Mouse (Mus musculus) megakaryocyte progenitor cell, adult 5-6 weeks (primary cell): Measurements from ENCODE around the gene Map3k11. TPM values are rescaled to one million over a fixed set of nuclear protein-coding genes. Genes with fewer than 3 reads are reported as not detected.

Source experiments
- ATAC-seq: replicated peaks from 2 replicates; pipeline ENCODE4 v1.8.0; 2016; ENCODE audit warnings: mild to moderate bottlenecking, moderate TSS enrichment, inconsistent platforms; ENCODE audit not compliant: poor library complexity
- total RNA-seq, 2 experiments: library from RNA; stranded (forward) in 1 of 2; stranded (reverse) in 1 of 2; fragments of 157-497, 149-512 nt in 1 of 2; fragments of 200-1000 nt in 1 of 2; gene quantifications; 2 replicates each; pipeline versions ENCODE4 v1.2.3 to v1.2.4; 2015 to 2017

Gene Map3k11
- total RNA-seq, 2 experiments from 2014 or later = 13.0 to 19.2 TPM

DNA sequence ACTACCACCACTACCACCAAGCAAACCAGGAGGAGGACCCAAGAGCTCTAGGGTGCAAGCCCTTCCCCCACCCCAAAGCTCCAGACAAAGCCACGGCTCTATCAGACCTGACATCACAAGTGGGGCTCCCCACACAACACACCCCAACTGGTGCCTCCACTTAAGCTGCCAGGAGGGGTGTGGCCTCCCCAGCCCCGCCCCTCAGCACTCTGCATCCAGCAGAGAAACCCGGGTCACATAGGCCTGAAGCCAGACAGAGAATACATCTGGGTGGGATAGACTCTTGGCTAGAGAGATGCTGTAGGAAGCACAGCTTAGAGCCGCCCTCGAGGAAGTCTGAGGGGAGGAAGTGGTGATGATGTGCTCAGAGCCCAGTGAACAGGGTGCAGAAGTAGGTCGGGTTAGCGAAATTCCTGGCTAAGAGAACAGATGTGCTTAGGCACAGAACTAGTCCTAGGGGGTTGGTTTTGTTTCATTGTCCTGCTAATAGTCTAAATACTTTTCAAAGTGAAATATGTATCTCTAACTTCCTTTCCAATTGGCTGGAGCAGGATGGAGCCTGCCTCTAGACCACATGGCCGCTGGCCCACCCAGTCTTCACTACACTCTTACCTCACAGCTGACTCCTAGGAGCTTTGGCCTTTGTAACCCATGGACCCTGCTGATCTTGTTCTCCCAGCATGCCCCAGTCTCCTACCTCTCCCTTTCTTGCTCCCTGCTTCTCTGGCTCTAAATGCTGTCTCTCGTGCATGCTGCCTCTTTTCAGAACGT lies 16.4 kb downstream of the Map3k11 start:
- peak; percentile 83 for ATAC-seq

DNA sequence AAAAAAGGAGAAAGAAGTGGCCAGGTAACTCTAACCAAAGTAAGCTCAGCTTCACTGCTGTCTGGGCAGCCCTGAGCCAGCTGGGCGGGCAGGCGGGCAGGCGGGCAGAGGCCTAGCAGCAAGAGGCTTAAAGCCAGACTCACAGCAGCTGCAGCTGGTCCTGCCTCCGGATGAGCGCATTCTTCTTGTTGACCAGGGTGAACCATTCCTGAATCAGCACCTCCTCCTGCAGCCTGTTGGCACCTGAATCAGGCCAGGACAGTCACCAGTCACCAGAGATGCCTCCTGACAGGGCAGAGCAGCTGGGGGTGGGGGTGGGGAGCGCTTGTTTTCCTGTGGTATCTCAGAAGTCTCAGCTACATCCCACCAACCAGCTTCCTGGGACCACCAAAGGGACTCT lies 21.5 kb downstream of the Map3k11 start:
- ATAC-seq = no peak

DNA sequence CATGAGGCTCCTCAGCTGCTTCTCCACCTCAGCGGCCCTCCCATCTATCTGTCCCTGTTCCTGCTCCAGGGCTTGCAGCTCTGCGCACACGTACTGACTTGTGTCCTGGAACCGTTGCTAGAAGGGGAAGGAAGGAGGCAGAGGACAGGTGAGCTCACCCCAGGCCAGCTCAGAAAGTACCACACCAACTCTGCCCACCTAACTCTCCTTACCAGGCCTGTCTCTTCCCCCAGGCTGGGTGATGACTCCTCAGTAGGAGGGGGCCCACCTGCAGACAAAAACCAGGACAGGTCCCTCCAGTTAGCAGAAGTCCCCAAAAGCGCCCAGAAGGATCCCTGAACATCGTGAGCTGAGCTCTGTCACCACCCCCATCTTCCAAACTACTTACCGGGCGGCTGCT lies 22.0 kb downstream of the Map3k11 start:
- no peak for ATAC-seq

DNA sequence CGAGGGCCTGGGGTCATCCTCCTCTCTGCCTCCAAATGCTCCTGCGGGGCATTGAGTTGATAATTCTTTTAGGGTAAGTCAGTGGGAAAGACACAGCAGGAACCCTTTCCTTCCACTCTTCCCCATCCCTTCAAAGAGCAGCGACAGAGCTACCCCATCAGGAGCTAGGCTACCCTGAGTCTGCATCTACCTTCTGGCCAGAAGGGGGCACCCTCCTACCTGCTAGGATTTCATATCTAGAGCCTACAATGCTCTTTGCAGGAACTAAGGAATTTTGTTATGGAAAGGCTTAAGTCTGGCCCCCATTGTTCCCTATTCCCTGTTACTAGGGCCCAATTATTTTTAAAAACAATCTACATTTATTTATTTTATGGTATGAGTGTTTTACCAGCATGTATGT lies 22.7 kb downstream of the Map3k11 start:
- ATAC-seq = no peak

DNA sequence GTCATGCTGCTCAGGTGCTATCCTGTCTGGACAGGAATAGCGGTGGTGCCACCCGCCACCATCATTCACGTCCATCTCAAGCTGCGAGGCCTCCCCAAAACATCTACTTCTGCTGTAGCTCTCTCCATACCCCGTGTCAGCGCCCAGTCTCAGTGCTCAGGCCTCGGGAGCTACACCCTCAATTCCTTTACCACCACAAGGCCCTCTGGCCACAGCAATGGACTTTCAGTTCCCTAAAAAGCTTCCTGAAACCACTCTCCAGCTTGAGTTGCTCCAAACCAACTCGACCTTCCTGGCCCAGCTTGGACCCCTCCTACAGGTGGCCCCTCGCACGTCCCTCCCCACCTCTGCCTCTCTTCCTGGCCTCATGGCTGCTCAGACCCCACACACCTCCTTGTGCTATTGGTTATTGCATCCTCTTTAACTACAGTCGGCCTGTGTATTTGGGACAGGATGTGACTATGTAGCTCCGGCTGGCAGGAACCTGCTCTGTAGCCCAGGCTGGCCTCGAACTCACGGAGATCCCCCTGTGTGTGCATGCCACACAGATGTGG lies 23.4 kb downstream of the Map3k11 start:
- peak; percentile 60 for ATAC-seq

DNA sequence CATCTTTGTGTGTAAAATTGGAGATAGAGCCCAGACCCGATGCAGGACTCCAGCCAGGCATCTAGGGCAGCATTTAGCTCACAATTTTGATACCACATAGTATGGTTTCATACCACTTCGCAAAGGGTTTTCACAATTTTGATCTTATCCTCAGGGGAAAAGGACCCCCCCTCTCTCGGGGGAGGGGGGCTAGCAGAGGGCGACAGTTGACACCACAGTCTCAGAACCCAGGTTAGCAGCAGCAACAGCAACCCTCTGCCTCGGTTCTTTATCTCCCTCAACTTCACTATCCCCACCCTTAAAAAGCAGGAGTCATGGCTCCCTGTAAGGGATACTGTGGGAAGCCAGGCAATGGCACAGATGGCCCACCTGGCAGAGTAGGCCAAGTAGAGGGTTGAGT lies 24.7 kb downstream of the Map3k11 start:
- no peak for ATAC-seq

DNA sequence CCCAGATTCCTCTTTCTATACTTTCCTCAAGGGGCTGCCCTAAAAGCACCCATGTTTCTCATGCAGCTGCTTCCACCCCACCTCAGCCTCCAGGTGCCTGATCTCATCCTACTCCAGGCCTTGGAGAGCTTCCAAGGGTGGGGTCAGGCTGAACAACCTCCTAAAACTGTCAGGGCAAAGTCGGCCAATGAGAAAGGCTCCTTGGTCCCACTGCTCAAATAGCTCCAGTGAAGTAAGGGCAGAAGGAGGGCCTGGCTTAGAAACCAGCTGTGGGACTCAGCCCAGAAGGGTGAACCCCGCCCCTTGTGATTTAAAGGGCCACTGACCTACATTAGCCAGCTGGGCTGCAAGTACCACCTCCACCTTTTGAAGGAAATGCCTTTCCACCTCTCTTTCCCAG lies 25.2 kb downstream of the Map3k11 start:
- peak; percentile 70 for ATAC-seq

DNA sequence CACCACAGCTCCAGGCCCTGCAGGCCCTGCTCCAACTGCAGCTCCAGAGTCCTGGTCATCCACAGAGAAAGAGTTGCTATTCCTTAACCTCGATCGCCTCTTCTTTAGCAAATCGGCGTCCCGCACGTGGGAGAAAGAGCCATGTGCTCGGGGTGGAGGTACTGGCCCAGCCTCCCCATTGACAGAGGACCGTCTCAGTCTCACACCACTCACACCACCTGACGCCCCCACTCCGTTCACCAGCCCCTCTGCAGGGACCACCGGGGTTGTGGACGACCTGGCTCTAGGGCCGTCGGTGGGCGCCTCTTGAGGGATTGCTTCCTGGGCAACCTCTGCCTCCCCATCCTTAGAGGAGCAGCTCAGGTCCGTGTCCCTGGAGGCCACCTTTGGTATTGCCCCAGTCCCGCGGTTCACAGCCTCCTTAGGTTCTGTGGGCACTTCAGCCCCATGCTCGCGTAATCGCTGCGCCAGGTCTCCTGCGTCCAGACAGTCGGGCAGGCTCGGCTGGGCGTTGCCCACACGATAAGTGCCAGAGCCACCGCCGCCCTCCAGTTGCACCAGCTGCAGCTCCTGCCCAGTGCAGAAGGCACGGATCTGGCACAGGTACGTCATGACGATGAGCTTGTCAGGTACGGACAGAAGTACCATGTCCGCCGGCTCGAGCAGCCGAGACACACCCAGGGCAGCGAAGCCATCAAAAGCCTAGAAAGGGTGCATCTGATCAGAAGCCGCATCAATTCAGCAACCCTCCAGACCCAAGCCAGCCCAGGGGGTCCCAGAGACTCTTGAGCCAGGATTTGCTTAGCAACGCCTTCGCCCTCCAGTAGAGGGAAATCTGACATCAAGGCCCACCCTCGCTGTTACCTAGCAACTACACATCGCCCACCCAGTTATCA lies 27.5 kb downstream of the Map3k11 start:
- ATAC-seq = peak; percentile 49

DNA sequence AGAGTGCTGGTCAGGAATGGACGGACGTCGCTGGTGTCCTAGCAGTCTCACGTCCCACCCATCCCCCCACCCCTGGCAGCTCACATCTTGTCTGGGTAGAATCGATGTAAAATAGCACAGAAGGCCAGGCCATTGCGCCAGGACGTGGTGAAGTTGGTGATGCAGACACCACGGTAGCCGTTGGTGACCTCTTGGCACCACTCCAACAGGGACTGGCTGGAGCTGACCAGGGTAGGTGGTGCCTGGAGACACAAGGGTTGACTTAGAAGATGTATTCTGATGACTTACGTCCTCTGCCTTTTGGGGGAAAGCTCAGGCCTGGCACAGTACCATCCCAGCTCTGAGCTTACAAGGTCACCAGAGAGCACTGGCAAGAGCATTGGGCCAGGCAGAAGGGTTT lies 28.4 kb downstream of the Map3k11 start:
- no peak for ATAC-seq

DNA sequence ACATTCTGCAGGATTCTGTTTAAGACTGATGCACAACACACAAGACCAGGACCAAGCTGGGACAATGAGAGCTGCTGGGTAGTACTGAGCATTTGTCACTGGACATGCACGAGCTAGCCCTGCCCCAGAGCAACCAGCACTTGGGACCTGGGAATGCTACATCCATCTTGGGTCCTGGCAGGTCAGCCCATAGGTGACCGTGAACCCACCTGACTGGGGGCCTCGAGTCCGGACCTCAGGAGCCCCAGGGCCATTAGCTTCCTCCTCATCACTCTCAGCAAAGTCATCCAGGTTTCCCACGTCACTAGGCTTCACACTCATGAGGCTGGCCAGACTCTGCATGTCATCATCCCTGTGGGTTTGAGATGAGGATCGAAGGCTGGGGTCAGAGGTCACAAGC lies 32.7 kb downstream of the Map3k11 start:
- ATAC-seq = no peak

DNA sequence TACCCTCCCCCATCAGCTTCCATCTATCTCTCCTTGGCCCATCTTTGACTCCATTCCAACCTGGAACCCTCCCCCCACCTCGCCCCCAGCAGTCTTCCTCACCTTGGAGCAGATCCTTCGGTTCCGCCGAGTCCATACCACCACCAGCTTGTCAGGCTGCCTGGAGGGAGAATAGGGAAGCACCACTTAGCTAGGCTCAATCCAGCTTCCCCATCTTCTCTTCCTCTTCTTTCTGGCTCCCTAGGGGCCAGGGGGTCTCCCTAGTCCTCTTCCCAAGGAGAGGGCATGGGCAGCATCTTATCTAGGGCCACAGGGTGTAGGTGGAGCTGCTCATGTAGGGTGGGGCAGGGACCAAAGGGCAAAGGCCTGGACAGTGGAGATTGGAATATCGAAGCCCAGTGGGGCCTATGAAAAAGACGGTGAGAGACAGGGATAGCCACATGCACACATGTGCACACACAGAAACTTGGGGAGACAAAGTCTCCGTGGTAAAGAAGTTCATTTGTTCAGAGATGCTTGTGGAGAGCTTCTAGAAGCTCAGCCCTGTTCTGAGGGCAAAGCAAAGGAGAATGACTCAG lies 34.4 kb downstream of the Map3k11 start:
- no peak for ATAC-seq

DNA sequence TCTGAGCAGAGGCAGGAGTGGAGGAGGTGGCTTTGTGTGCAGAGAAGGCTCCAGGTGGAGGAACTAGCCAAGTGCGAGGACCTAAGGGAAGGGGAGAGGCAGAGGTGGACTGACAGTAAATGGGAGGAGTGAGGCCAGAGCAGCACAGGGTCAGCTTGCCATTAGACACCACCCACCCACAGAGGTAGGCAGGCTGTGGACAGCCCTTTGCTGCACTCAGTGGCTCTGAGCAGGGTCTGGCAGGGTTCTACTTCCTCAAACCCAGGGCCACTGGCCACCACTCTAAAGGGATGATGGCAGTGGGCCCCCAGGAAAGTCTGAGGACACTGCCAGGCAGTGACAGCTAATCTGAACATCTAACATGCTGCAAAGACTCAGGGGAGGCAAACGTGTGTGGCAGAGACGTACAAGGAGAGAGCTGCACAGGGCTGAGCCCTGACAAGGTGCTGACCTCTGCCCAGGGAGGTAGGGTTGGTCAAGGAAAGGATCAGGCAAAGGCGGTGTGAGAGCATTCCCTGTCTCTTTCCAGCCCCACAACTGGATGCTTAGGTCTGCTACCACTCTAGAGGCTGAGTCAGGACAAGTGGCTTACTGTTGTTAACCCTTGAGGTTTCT lies 35.5 kb downstream of the Map3k11 start:
- no peak for ATAC-seq

DNA sequence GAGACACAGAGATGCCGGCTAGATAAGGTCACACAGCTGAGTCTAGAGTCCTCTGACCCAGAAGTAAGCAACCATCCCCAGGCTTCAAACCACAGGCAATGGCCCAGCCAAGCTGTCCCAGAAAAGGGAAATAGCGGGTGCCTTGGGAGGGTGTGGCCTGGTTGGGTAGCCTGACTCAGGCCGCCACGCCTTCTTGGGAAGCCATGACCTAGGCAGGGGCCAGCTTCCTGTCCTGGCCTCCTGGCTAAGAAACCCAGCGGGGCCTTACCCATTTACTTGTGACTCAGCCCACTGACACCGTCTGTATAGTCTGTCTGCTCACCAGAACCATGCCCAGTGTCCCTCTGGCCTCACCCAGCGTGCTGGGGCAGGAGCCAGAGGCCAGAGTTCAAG lies 36.0 kb downstream of the Map3k11 start:
- peak; percentile 51 for ATAC-seq

DNA sequence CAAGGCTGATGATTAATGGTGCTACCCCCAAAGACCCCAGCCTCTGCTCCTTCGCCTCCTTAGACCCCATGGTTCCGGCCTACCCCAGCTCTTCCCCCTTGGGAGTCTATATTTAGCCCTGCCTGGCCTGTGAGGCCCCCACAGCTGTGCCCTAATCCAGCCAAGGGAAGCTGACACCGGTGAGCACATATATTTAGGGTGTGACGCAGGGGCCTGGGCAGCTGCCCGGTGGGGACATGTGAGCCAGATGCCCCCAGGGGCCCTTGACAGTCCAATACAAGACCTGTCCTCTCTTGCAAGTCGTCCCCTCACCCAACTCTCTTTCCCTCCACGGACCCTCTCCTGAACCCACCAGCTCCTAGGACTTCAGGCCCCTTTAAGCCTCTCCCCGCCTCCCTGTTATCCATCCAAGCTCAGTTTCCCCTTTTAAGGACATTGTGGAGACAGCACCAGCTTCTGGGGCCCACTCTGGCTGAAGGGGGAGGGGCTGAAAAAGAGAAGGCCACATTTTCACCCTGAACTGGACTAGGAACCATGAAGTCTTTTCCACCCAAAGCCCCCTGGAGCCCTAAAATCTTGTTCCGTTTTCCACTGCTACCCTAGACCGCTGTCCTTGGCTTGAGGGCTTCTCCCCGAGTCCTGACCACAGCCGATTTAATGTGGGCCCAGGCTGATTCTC lies 36.6 kb downstream of the Map3k11 start:
- no peak for ATAC-seq

DNA sequence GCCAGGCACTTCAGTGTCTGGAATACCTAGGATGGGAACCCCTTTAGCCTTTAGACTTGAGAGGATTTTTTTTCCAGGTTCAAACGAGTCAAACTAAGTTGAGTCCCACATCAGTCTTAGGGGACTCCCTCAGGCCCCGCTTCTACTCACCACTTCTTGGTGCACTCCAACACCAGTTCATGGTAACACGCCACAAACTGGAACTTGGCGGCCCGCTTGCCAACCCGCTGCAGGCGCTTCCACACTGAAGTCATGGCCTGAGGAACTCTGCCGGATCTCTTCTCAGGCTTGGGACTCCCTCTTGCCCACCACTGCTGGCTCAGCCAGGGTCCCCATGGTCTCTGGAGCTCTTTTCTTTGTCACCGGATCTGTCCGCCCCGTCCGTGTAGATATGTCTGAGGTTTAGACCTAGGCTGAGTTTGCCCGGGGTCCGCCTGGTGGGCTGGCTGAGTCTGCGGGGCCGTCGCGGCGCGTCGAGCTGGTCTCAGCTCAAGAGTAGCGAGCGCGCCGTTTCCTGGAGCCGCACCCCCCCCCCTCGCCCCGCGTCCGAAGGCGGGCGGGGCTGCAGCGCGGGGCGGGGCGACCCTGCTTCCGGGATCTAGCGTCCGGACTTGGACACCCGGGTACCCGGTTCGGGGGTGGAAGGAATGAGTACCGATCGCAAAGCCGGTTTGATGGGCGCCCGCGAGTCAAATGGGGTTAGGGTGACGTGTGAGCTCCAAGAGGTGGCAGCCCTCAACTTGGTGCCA lies 37.4 kb downstream of the Map3k11 start, which contains the start of gene Ehbp1l1:
TSS of gene Ehbp1l1 (minus strand) at position 551 of the 749 bp plus-strand sequence.
- peak; percentile 11; the same call in 1 of the 2 replicates for ATAC-seq

DNA sequence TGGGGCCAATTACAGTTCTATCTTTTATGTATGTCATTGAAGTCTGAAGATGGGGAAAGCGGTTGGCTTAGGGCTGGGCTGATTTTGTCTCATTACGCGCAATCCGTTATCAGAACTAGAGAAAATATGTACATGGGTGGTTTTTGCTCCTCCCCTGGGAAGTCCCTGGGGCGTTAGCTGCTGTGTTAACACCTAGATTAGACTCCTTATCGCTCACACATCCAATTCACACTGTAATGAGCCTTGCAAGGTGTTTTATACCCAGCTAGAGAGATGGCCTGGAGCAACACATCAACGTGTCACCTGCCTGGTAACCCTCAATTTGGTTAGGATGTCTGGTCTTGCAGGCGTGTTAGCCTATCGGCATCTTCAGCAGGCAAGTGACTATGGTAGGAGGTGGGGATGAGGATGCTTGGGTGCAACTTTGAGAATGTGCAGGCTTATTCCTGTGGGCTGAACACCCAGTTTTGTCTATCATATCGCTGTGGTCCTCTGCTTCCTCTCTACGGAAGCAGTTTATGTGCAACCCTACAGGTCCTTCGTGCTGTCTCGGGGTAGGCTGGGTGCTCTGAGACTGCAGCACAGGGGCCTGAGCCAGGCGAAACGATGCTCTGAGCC lies 38.5 kb downstream of the Map3k11 start:
- ATAC-seq = peak; percentile 12

DNA sequence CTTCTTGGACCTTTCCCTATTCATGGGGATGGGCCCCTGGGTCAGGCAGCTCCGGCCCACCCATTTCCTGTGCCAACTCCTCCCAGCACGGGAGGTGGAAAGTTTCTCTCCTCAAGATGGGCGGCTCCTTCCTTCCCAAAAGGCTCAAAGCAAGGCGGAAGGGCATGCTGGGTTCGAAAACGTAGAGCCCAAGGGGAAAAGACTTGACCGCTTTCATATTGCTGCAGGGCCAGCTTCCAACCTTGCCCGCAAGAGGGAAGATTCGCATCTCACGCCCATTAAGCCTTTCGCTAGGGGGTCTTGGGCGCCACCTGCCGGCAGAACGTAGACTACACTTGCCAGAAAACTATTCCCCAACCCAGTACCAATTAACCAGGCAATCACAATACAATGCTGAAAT lies 39.2 kb downstream of the Map3k11 start:
- peak; percentile 27 for ATAC-seq

DNA sequence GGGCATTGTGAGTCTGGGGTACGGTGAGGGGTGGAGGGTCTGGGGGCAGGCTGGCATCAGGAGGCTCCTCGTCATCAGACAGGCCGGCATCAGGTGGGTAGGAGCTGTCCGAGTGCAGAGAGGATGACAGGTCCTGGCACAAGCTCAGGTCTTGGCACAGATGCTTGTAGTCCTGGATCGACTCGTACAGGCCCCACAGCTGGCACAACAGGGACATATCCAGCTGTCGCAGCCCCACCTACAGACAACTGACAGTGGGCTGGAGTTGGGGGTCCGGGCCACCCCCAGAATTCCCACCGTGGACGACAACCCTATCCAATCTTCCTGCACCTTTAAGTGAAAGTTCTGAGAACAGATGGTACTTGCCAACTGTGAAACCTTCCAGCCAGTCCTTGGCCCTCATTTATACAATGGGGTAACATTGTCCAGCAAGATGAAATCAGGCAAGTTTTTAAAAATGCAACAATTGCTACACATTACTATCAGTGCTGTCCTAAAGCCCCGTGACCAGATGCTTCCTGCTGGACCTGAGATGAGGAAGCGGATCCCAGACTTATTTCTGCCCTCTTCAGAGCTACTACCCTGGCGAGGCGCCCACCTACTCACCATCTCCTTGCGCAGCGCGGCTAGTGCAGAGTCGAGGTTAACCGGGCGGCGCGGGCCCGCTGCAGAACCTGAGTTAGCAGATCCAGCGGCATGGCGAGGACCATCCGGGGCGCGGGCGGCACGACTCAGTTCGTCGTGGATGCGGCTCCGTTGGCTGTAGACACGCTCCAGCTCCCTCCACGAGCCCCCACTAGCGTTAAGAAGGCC lies 40.3 kb downstream of the Map3k11 start:
- ATAC-seq = no peak
